Mouse (Mus musculus): ENCODE results near the gene Wnt9b.

DNA sequence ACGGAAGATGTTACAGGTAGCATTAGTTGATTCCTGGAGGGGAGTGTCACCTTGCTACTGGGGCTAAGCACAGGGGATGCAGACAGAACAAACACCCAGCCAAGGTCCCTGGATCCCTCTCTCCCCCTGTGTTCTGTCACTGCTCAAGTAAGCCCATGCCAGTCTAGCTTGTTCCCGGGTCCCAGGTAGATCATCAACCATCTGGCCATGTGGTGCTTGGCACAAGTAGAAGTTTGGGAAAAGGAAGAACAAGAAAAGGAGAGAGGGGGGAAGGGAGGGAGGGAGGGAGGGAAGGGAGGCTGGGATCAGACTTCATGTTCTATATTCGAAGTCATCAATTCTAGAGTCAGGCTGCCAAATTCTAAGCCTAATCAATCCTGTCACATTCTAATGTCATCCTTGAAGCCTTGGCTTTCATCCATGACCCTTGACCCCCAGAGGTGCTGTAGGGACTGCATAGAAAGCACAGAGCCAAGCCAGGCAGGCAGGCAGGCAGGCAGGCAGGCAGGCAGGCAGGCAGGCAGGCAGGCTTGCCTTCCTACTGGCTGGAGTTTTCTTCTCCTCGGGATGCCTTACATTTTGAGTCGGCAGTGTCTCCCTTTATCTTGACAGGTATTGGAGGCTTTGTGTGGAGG, 15.1 kb downstream of the Wnt9b start:
- TF ChIP-seq CTCF (IDR thresholded peaks at IDR 0.05; ENCODE audit: low read depth, low read length) = no peak
- TF ChIP-seq POLR2A (IDR thresholded peaks at IDR 0.05; ENCODE audit: extremely low read depth, insufficient read depth, low read length) = no peak
